Mouse (Mus musculus): ENCODE data around the gene Mrps15. TPM values are rescaled to one million over a fixed set of nuclear protein-coding genes. Genes with fewer than 3 reads are reported as not detected.
"Not testable (repeated sequence)": the region's sequence is repeated elsewhere in the genome, so short reads cannot be mapped to it uniquely, and the experiment has no call there.

Mrps15 gene
- polyA plus RNA-seq, 1 experiment: 76.9 TPM

DNA sequence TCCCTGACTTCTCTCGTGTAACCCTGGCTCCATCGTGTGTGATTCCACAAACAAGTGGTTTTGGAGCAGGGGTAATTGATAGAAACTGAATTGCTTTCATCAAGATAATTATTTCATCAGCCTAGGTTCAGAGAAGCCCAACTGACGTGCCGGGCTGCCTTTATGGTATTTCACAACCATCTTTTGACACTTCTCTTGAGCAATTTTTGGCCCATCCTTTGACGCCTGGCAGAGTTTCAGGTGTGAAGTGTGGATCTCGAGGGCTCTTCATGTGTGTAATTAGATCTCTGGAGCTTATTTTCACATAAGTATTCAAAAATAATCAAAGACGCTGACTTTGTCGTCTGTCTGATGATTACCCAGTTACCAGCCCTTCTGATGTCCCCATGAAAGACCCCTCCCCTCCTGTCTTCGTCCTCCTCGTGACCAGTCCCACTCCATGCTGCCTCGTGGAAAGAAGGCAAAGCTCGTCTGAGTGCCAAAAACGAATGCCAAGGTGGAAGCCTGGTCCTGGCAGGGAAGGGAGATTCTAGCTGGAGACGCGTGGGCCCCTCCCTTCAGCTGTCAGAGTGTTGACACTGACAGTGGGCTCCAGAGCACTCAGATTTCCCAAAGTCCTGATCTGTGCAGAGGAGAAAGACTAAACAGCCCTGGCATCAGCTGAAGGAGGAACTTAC lies 20.8 kb downstream of the Mrps15 start:
- peak in 1 of 2 experiments; percentile 27 for DNase-seq (ENCODE audit: extremely low spot score in 1 of 2, low spot score in 1 of 2)

GRCm38 (mm10) chr4:126068842-126069241 lies 22.1 kb downstream of the Mrps15 start:
- no peak for DNase-seq (ENCODE audit: extremely low spot score in 1 of 2, low spot score in 1 of 2)

GRCm38 (mm10) chr4:126077833-126078232 lies 31.1 kb downstream of the Mrps15 start:
- no peak for DNase-seq (ENCODE audit: extremely low spot score in 1 of 2, low spot score in 1 of 2)

- DNase-seq (ENCODE audit: extremely low spot score in 1 of 2, low spot score in 1 of 2): no peak
Measured at GRCm38 (mm10) chr4:126079266-126079665, 32.5 kb downstream of the Mrps15 start.

GRCm38 (mm10) chr4:126081601-126082000 lies 34.9 kb downstream of the Mrps15 start:
- DNase-seq (ENCODE audit: extremely low spot score in 1 of 2, low spot score in 1 of 2): no peak

GRCm38 (mm10) chr4:126083021-126083420 lies 36.3 kb downstream of the Mrps15 start:
- no peak for DNase-seq (ENCODE audit: extremely low spot score in 1 of 2, low spot score in 1 of 2)

GRCm38 (mm10) chr4:126084382-126084781 lies 37.7 kb downstream of the Mrps15 start:
- no peak for DNase-seq (ENCODE audit: extremely low spot score in 1 of 2, low spot score in 1 of 2)

- DNase-seq (ENCODE audit: extremely low spot score in 1 of 2, low spot score in 1 of 2): peak in 1 of 2 experiments; percentile 85
Measured at GRCm38 (mm10) chr4:126085996-126086576, 39.4 kb downstream of the Mrps15 start.

- DNase-seq (ENCODE audit: extremely low spot score in 1 of 2, low spot score in 1 of 2): no peak
Measured at GRCm38 (mm10) chr4:126090101-126090847, 43.5 kb downstream of the Mrps15 start.

DNA sequence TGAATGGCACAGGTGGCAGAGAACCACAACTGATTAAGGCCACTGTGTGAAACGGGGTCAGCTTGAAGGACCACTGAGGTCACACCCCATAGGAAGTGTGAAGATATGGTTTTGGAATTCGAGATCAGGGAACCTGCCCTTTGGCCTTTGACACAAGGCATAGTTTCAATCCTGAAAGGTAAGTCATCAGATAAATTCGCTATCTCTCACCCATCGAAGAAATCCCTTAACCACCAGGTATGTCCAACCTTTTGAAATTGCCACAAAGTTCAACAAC lies 44.1 kb downstream of the Mrps15 start:
- DNase-seq (ENCODE audit: extremely low spot score in 1 of 2, low spot score in 1 of 2): no peak

DNA sequence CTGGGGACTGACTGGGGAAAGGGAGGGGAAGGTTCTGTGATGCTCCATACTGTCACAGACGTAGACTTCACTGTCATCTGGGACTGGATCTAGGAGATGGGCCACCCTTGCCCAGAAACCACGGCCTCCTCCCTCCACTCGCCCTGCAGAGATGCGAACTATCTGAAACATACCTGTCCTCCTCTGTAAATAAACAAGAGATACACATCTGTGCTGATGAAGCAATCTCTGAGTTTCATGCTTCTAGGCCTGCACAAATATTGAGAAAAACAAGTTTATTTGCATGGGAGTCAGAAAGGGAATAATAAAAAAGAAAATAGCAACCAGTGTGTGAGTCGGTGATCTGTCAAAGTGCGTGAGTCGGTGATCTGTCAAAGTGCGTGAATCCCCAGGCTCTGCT lies 45.1 kb downstream of the Mrps15 start:
- DNase-seq (ENCODE audit: extremely low spot score in 1 of 2, low spot score in 1 of 2): no peak

DNA sequence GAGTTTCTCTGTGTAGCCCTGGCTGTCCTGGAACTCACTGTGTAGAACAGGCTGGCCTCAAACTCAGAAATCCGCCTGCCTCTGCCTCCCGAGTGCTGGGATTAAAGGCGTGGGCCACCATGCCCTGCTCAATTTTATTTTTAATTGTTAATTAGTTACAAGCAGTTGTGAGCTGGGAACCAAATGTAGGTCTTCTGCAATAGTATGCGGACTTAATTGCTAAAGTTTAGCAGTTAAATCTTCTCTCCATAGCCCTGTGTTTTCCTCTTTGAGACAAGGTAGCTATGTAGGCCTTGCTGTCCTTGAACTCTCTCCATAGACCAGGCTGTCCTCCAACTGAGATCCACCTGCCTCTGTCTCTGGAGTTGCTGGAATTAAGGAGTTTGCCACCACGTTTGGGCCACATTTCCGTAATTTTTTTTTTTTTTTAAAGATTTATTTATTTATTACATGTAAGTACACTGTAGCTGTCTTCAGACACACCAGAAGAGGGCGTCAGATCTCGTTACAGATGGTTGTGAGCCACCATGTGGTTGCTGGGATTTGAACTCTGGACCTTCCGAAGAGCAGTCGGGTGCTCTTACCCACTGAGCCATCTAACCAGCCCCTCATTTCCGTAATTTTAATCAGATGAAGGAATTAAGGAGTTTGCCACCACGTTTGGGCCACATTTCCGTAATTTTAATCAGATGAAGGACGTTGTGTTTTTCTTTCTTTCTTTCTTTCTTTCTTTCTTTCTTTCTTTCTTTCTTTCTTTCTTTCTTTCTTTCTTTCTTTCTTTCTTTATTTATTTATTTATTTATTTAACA lies 49.1 kb downstream of the Mrps15 start:
- not testable (repeated sequence) for DNase-seq (ENCODE audit: extremely low spot score in 1 of 2, low spot score in 1 of 2)

- peak; percentile 96 to 97 for DNase-seq (ENCODE audit: extremely low spot score in 1 of 2, low spot score in 1 of 2)
Measured at GRCm38 (mm10) chr4:126096464-126097111, 49.9 kb downstream of the Mrps15 start, which contains the start of gene Lsm10. TSS of gene Lsm10 (plus strand) at chr4:126096623.

DNA sequence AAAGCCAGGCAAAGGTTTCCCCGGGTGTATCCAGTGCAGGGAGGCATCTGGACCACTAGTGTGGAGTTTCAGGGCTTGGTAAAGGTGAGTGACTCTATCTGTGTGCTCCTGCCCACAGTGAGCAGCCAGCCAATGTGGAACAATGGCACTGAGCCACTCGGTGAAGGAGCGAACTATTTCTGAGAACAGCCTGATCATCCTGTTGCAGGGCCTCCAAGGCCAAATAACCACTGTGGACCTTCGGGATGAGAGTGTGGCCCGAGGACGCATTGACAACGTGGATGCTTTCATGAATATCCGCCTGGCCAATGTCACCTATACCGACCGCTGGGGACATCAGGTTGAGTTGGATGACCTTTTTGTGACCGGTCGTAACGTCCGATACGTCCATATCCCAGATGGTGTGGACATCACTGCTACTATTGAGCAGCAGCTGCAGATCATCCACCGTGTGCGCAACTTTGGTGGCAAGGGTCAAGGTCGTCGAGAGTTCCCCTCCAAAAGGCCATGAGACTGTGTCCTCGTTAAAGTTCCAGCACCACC lies 51.1 kb downstream of the Mrps15 start:
- DNase-seq (ENCODE audit: extremely low spot score in 1 of 2, low spot score in 1 of 2): no peak

GRCm38 (mm10) chr4:126099365-126099764 lies 52.6 kb downstream of the Mrps15 start:
- no peak for DNase-seq (ENCODE audit: extremely low spot score in 1 of 2, low spot score in 1 of 2)

- no peak for DNase-seq (ENCODE audit: extremely low spot score in 1 of 2, low spot score in 1 of 2)
Measured at GRCm38 (mm10) chr4:126100764-126101163, 54.0 kb downstream of the Mrps15 start.

- DNase-seq (ENCODE audit: extremely low spot score in 1 of 2, low spot score in 1 of 2): peak in 1 of 2 experiments; percentile 72
Measured at GRCm38 (mm10) chr4:126102061-126102841, 55.5 kb downstream of the Mrps15 start.

DNA sequence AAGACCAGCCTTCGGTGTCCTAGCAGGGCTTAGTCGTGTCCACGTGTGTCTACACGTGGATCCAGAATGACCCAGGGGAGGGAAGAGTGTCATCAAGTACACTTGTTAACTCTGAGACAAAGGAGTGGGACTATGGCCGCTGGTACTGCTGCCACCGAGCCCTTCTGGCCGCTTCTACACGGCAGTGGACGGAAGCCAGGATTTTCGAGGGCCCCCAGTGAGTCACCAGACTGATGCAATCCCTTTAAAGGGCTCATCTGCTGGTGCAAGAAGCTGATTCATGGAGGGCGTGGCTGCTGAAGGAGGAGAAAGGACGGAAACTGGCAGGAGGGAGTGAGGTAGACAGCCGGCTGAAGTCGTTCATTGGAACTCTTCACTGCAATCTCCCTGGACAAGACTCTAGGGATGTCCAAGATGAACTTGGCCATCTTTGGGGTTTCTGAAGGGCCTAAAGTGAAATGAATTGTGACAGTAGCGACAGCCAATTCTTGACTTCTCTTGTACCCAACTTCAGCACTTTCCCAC lies 56.4 kb downstream of the Mrps15 start:
- peak; percentile 79 to 91 for DNase-seq (ENCODE audit: extremely low spot score in 1 of 2, low spot score in 1 of 2)

DNA sequence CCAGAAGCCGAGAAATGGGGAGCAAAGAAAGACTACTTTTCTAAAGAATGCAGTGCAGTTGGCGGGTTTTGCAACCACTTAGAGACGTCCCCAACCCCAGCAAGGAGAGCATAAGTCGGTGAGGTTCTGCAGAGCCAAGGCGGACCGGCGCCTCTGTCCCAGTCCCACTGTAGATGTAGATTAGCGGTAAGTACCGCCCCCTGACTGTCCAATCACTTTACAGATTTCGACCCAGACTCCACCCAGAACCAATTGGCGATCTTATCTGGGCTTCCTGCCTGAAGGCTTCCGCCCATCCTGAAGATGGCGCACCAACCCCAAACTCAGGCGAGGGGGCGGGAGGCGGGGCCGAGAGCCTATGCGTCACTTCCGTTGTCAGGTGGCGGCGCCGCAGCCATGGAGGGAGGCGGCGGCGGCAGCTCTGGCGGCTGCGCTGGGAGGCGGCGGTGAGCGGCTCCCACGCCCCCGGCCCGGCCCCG lies 56.9 kb downstream of the Mrps15 start, which contains the start of gene Stk40:
TSS of gene Stk40 (plus strand) at position 368 of the 479 bp plus-strand sequence.
- peak; percentile 95 for DNase-seq (ENCODE audit: extremely low spot score in 1 of 2, low spot score in 1 of 2)
